ENCODE assay signal across 8 mouse cellular contexts in the genomic region with DNA sequence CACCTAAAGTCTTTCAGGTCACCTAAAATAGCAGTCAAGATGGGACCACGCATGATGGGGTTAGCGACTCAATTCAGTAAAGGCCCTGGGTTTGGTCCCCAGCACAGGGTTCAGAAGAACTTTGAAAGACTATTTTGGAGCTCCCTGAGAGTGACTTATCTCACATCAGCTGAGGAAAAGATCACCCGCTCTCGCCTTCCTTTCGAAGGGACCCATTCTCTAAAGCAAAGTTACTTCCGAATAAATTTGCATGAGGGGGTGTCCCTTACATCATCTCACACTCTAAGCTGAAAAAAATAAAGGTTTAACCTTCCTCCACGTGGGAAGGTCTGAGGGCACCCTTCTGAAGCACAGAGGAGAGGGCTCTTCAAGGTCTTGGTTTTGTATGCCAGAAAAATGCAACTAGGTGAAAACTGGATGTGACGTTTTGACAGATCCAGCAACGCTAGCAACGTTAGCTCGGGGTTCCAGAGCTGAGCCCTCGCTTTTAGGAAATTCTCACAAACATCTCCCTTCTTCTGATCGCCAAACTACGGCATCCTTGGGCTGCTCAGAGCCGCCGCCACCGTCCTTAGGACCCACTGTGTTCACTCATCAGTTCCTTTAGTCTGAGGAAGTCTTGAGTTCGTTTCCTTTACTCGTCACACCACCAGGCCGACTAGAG. TPM values are rescaled to one million over a fixed set of nuclear protein-coding genes. Genes with fewer than 3 reads are reported as not detected.
DNase-seq lines count a peak whose midpoint lies in the region; ATAC-seq and TF ChIP-seq lines count a peak whose summit lies in the region.

No protein-coding gene starts in this region.

- H3K4me1 ChIP-seq in kidney, embryonic 14.5 days (ENCODE audit: control insufficient read depth, insufficient read depth, low read length) = peaks cover 4% of the 10 kb centered on the region; the same call in 1 of the 2 replicates
- peaks cover 18% of the 10 kb centered on the region for H3K4me1 ChIP-seq in embryonic facial prominence, embryonic 10.5 days
- peaks cover 12% of the 10 kb centered on the region for H3K4me1 ChIP-seq in intestine, embryonic 15.5 days (replicated peaks)

- H3K4me3 ChIP-seq in kidney, embryonic 14.5 days (ENCODE audit: low read length) = peak overlapping the region; percentile 73
- peak overlapping the region; percentile 73 for H3K4me3 ChIP-seq in embryonic facial prominence, embryonic 10.5 days
- peak overlapping the region; percentile 87 for H3K4me3 ChIP-seq in intestine, embryonic 15.5 days (replicated peaks)
- H3K4me3 ChIP-seq in myocyte = peak overlapping the region; percentile 17

- DNase-seq in kidney, adult 11 months = no peak
- no peak for DNase-seq in embryonic facial prominence, embryonic 10.5 days (ENCODE audit: low spot score)
- DNase-seq in retina, postnatal 1 day = no peak
- DNase-seq in urinary bladder, postnatal 36 days (ENCODE audit: low spot score in 2 of 2) = no peak

- no peaks in the 10 kb centered on the region for H3K36me3 ChIP-seq in kidney, embryonic 14.5 days (ENCODE audit: control insufficient read depth, insufficient read depth, low read length)
- no peaks in the 10 kb centered on the region for H3K36me3 ChIP-seq in embryonic facial prominence, embryonic 10.5 days (replicated peaks)
- no peaks in the 10 kb centered on the region for H3K36me3 ChIP-seq in intestine, embryonic 15.5 days
- no peaks in the 10 kb centered on the region for H3K36me3 ChIP-seq in myocyte (ENCODE audit: control insufficient read depth, insufficient read depth)

- H3K4me2 ChIP-seq in kidney, embryonic 14.5 days (replicated peaks; ENCODE audit: low read depth, low read length) = peak overlapping the region; percentile 78
- peak overlapping the region; percentile 87 for H3K4me2 ChIP-seq in intestine, embryonic 15.5 days (replicated peaks)
- peak overlapping the region; percentile 64 for H3K4me2 ChIP-seq in myocyte (ENCODE audit: low read depth)

- WGBS in kidney, embryonic 14.5 days = 19% methylated on average over 20 of the region's 20 CpGs
- WGBS in embryonic facial prominence, embryonic 10.5 days = 20% methylated on average over 20 of the region's 20 CpGs
- 18% methylated on average over 20 of the region's 20 CpGs for WGBS in intestine, embryonic 15.5 days

- no peak for TF ChIP-seq POLR2A in myocyte (IDR thresholded peaks at IDR 0.05; ENCODE audit: insufficient read length, low read depth)

- H3K27me3 ChIP-seq in kidney, embryonic 14.5 days (ENCODE audit: control insufficient read depth, insufficient read depth, low read length) = peaks cover 36% of the 10 kb centered on the region
- peaks cover 53% of the 10 kb centered on the region for H3K27me3 ChIP-seq in embryonic facial prominence, embryonic 10.5 days (replicated peaks; ENCODE audit: low read depth, poor library complexity, severe bottlenecking)
- H3K27me3 ChIP-seq in intestine, embryonic 15.5 days (replicated peaks) = peaks cover 31% of the 10 kb centered on the region
- H3K27me3 ChIP-seq in myocyte (ENCODE audit: control insufficient read depth, insufficient read depth, insufficient read length) = peaks cover 25% of the 10 kb centered on the region

- no peak overlapping the region; the same call in 1 of the 2 replicates for H3K27ac ChIP-seq in kidney, embryonic 14.5 days (ENCODE audit: low read depth, low read length)
- peak overlapping the region; percentile 90 for H3K27ac ChIP-seq in embryonic facial prominence, embryonic 10.5 days (replicated peaks)
- 0 out of 2 replicates have a peak overlapping the region, but pooled peaks have one; percentile 70 for H3K27ac ChIP-seq in intestine, embryonic 15.5 days

- no peaks in the 10 kb centered on the region for H3K9me3 ChIP-seq in kidney, embryonic 14.5 days (ENCODE audit: control insufficient read depth, low read length)
- no peaks in the 10 kb centered on the region for H3K9me3 ChIP-seq in embryonic facial prominence, embryonic 10.5 days
- no peaks in the 10 kb centered on the region for H3K9me3 ChIP-seq in intestine, embryonic 15.5 days

- ATAC-seq in kidney, embryonic 14.5 days (ENCODE audit: low FRiP score, low TSS enrichment) = no peak
- ATAC-seq in intestine, embryonic 15.5 days = no peak
- ATAC-seq in megakaryocyte-erythroid progenitor cell, adult 5-6 weeks (replicated peaks; ENCODE audit: low FRiP score, low TSS enrichment, poor library complexity, severe bottlenecking) = no peak

- H3K9ac ChIP-seq in kidney, embryonic 14.5 days (ENCODE audit: low read depth, low read length) = 0 out of 2 replicates have a peak overlapping the region, but pooled peaks have one; percentile 15
- H3K9ac ChIP-seq in intestine, embryonic 15.5 days = peak overlapping the region; percentile 66

- H3K79me2 ChIP-seq in myocyte (ENCODE audit: control insufficient read depth, insufficient read depth) = no peaks in the 10 kb centered on the region

- peak overlapping the region; percentile 17 for H3ac ChIP-seq in myocyte (ENCODE audit: control insufficient read depth, insufficient read length)

TF ChIP-seq in myocyte, 11 proteins besides CTCF, POLR2A, EP300 and RAD21:
- no peak for TF ChIP-seq E2F4 (IDR thresholded peaks at IDR 0.05; ENCODE audit: insufficient read depth)
- no peak for TF ChIP-seq REST (IDR thresholded peaks at IDR 0.05; ENCODE audit: insufficient read depth, insufficient read length)
- no peak for TF ChIP-seq USF1 (IDR thresholded peaks at IDR 0.05; ENCODE audit: low read depth)
- TF ChIP-seq TCF12 (IDR thresholded peaks at IDR 0.05; ENCODE audit: insufficient read depth, poor library complexity, severe bottlenecking) = no peak
- no peak for TF ChIP-seq MAX (IDR thresholded peaks at IDR 0.05; ENCODE audit: low read depth)
- no peak for TF ChIP-seq CEBPB (IDR thresholded peaks at IDR 0.05; ENCODE audit: insufficient read depth, poor library complexity, severe bottlenecking)

RNA-seq across cellular contexts. Expression of gene Zpbp2, which starts 0.5 kb away (rescaled TPM):
- polyA plus RNA-seq in kidney, embryonic 14.5 days (2014; fragmentation: Nextera tagmentation; extraction: Ambion mirVana) = 0.30 and 0.61 TPM in 2 replicates
- 0.20 and 0.47 TPM in 2 replicates for polyA plus RNA-seq in embryonic facial prominence, embryonic 10.5 days (2016; fragmentation: Nextera tagmentation; extraction: Ambion mirVana)
- 0.53 and 0.60 TPM in 2 replicates for polyA plus RNA-seq in intestine, embryonic 15.5 days (2015; fragmentation: Nextera tagmentation; extraction: Ambion mirVana)
- not detected for polyA plus RNA-seq in myocyte (2012; fragmentation: generic; extraction: Trizol)
- 5.0 TPM in 1 of 2 replicates, not detected in the other for total RNA-seq in megakaryocyte-erythroid progenitor cell, adult 5-6 weeks (2014; fragmentation: Nextera tagmentation)
- 0.99 TPM in 1 of 2 replicates, not detected in the other for total RNA-seq in megakaryocyte-erythroid progenitor cell, adult 5-6 weeks (2017)

RNA-seq across cellular contexts. Expression of gene Ikzf3, which starts 4.6 kb away (rescaled TPM):
- polyA plus RNA-seq in kidney, embryonic 14.5 days (2014; fragmentation: Nextera tagmentation; extraction: Ambion mirVana) = 0.26 and 0.73 TPM in 2 replicates
- 0.05 and 0.13 TPM in 2 replicates for polyA plus RNA-seq in embryonic facial prominence, embryonic 10.5 days (2016; fragmentation: Nextera tagmentation; extraction: Ambion mirVana)
- 0.21 and 0.24 TPM in 2 replicates for polyA plus RNA-seq in intestine, embryonic 15.5 days (2015; fragmentation: Nextera tagmentation; extraction: Ambion mirVana)
- polyA plus RNA-seq in myocyte (2012; fragmentation: generic; extraction: Trizol) = not detected
- 3.1 and 12.1 TPM in 2 replicates for total RNA-seq in megakaryocyte-erythroid progenitor cell, adult 5-6 weeks (2014; fragmentation: Nextera tagmentation)
- total RNA-seq in megakaryocyte-erythroid progenitor cell, adult 5-6 weeks (2017) = 0.46 and 1.9 TPM in 2 replicates

RNA-seq across cellular contexts. Expression of gene Ormdl3, which starts 36.7 kb away (rescaled TPM):
- 7.1 and 26.6 TPM in 2 replicates for polyA plus RNA-seq in kidney, embryonic 14.5 days (2014; fragmentation: Nextera tagmentation; extraction: Ambion mirVana)
- polyA plus RNA-seq in embryonic facial prominence, embryonic 10.5 days (2016; fragmentation: Nextera tagmentation; extraction: Ambion mirVana) = 56.7 and 57.7 TPM in 2 replicates
- 50.5 and 55.2 TPM in 2 replicates for polyA plus RNA-seq in intestine, embryonic 15.5 days (2015; fragmentation: Nextera tagmentation; extraction: Ambion mirVana)
- 43.5 TPM for polyA plus RNA-seq in myocyte (2012; fragmentation: generic; extraction: Trizol)
- 28.3 and 38.6 TPM in 2 replicates for total RNA-seq in megakaryocyte-erythroid progenitor cell, adult 5-6 weeks (2014; fragmentation: Nextera tagmentation)
- total RNA-seq in megakaryocyte-erythroid progenitor cell, adult 5-6 weeks (2017) = 20.7 and 21.7 TPM in 2 replicates

RNA-seq across cellular contexts. Expression of gene Lrrc3c, which starts 47.6 kb away (rescaled TPM):
- not detected in 2 replicates for polyA plus RNA-seq in kidney, embryonic 14.5 days (2014; fragmentation: Nextera tagmentation; extraction: Ambion mirVana)
- not detected in 2 replicates for polyA plus RNA-seq in embryonic facial prominence, embryonic 10.5 days (2016; fragmentation: Nextera tagmentation; extraction: Ambion mirVana)
- not detected in 2 replicates for polyA plus RNA-seq in intestine, embryonic 15.5 days (2015; fragmentation: Nextera tagmentation; extraction: Ambion mirVana)
- polyA plus RNA-seq in myocyte (2012; fragmentation: generic; extraction: Trizol) = not detected
- total RNA-seq in megakaryocyte-erythroid progenitor cell, adult 5-6 weeks (2014; fragmentation: Nextera tagmentation) = not detected in 2 replicates
- not detected in 2 replicates for total RNA-seq in megakaryocyte-erythroid progenitor cell, adult 5-6 weeks (2017)

Comparison
In these comparisons a context has a peak if more than half of its experiments do, and no peak if none do; other contexts are left out.
1. H3K4me3 ChIP-seq: peak in every context shown above with its lines; median percentile 87 in intestine, embryonic 15.5 days; 73 in kidney, embryonic 14.5 days; 73 in embryonic facial prominence, embryonic 10.5 days; 17 in myocyte.